Mouse (Mus musculus): ENCODE measurements around the gene Lipm. TPM values are rescaled to one million over a fixed set of nuclear protein-coding genes. Genes with fewer than 3 reads are reported as not detected.

Gene Lipm
- total RNA-seq, 2 experiments from 2014 or later: not detected

GRCm38 (mm10) chr19:34162693-34163092 is 62.0 kb downstream of the Lipm start:
- intact Hi-C loops (cut with DNase I): no loop called here
- no peak for DNase-seq

GRCm38 (mm10) chr19:34165891-34166290 is 65.2 kb downstream of the Lipm start, which contains the start of gene Ankrd22:
Gene Ankrd22, minus strand, starts transcription at chr19:34166053.
- no peak for DNase-seq
- intact Hi-C loops (cut with DNase I): no loop called here

GRCm38 (mm10) chr19:34166386-34166785 is 65.7 kb downstream of the Lipm start:
- no peak for DNase-seq
- intact Hi-C loops (cut with DNase I): no loop called here

- intact Hi-C loops (cut with DNase I): no loop called here
- peak; percentile 12 to 18 for DNase-seq
Observed at GRCm38 (mm10) chr19:34167896-34168661, 67.3 kb downstream of the Lipm start.

- intact Hi-C loops (cut with DNase I): no loop called here
- no peak for DNase-seq
Observed at GRCm38 (mm10) chr19:34169121-34169520, 68.4 kb downstream of the Lipm start.

GRCm38 (mm10) chr19:34171167-34171566 is 70.4 kb downstream of the Lipm start:
- no peak for DNase-seq
- intact Hi-C loops (cut with DNase I): no loop called here

Small RNA genes lying within 50 kb of the gene (microRNA-seq; reads per million reads assigned to microRNA genes)
- 0 reads per million in 2 experiments for gene Gm23334

Other genes with a start within 250 kb of the Lipm start
- gene Lipf, start 139.7 kb upstream of the Lipm start, total RNA-seq (2021): not detected
- not detected for gene Lipk, start 92.6 kb upstream of the Lipm start, total RNA-seq (2021)
- not detected for gene Lipn, start 33.6 kb upstream of the Lipm start, total RNA-seq (2021)
- not detected for gene Ankrd22, start 65.1 kb downstream of the Lipm start, total RNA-seq (2021)
- 1 to 10 TPM; 4.9 to 6.9 TPM for gene Stambpl1, start 91.3 kb downstream of the Lipm start, total RNA-seq (2021)
- gene Acta2, start 154.7 kb downstream of the Lipm start, total RNA-seq (2021): 100 to 1,000 TPM; 522 to 615 TPM
- 10 to 100 TPM in 1 of 2 experiments, 1 to 10 TPM in 1; 5.4 to 10.6 TPM for gene Fas, start 189.7 kb downstream of the Lipm start, total RNA-seq (2021)

Data from heart, postnatal 10 days (tissue).